Mouse (Mus musculus) heart, embryonic 11.5 days (tissue): ENCODE data around the gene Pwwp2b. TPM values are rescaled to one million over a fixed set of nuclear protein-coding genes. Genes with fewer than 3 reads are reported as not detected.
A peak's percentile ranks its signal among the peaks of the same experiment; 100 is the strongest.

Experiments used
- ATAC-seq: fragments of 200-750 bp; cut with Nextera tagmentation; replicated peaks from 2 replicates; pipeline ENCODE4 v1.8.0; 2017; ENCODE audit warnings: moderate library complexity; ENCODE audit not compliant: insufficient number of reproducible peaks, low FRiP score, low TSS enrichment
- H3K27ac ChIP-seq: fragments of 300-500 bp; sonication (generic); 2 replicates; pipeline ENCODE4 v1.5.1; 2014; ENCODE audit warnings: mild to moderate bottlenecking, low read depth, low read length
- H3K27me3 ChIP-seq: fragments of 300-500 bp; sonication (generic); 2 replicates; pipeline ENCODE4 v1.6.1; 2014; ENCODE audit warnings: mild to moderate bottlenecking, low read length, mixed read lengths; ENCODE audit not compliant: control insufficient read depth, insufficient read depth
- H3K36me3 ChIP-seq: fragments of 300-500 bp; sonication (generic); 2 replicates; pipeline ENCODE4 v1.6.1; 2014; ENCODE audit warnings: mild to moderate bottlenecking, low read length, moderate library complexity, mixed read lengths; ENCODE audit not compliant: control insufficient read depth, insufficient read depth
- H3K4me1 ChIP-seq: fragments of 300-500 bp; sonication (generic); 2 replicates; pipeline ENCODE4 v1.6.1; 2014; ENCODE audit warnings: low read length; ENCODE audit not compliant: control insufficient read depth, insufficient read depth
- H3K4me2 ChIP-seq: fragments of 300-500 bp; sonication (generic); 2 replicates; pipeline ENCODE4 v1.6.1; 2014; ENCODE audit warnings: mild to moderate bottlenecking, moderate library complexity
- H3K4me3 ChIP-seq: fragments of 300-500 bp; sonication (generic); 2 replicates; pipeline ENCODE4 v1.5.1; 2014; ENCODE audit warnings: low read depth, low read length
- H3K9ac ChIP-seq: fragments of 300-500 bp; sonication (generic); 2 replicates; pipeline ENCODE4 v1.6.1; 2014; ENCODE audit warnings: mild to moderate bottlenecking, low read depth, low read length, moderate library complexity
- H3K9me3 ChIP-seq: fragments of 300-500 bp; sonication (generic); replicated peaks from 2 replicates; pipeline ENCODE4 v1.6.1; 2016; ENCODE audit warnings: low read length; ENCODE audit not compliant: control insufficient read depth
- WGBS: fragments of 180-500 bp; shearing (Covaris S2); extraction: QIAGEN DNeasy Blood & Tissue Kit; methylation state at CpG from one replicate; pipeline ENCODE4 v1.1.7; 2014; ENCODE audit not compliant: insufficient replicate concordance; 5-methylcytosine and 5-hydroxymethylcytosine counted together
- polyA plus RNA-seq: library from polyadenylated mRNA; unstranded; fragments of >200 nt; fragmentation: Nextera tagmentation; extraction: Ambion mirVana; gene quantifications from 2 replicates; pipeline ENCODE4 v1.2.1, GENCODE M21; 2014

The Pwwp2b gene
- polyA plus RNA-seq, 1 experiment from 2014 or later: 8.4 TPM

GRCm38 (mm10) chr7:139293350-139293749, 45.1 kb downstream of the Pwwp2b start:
- ATAC-seq: no peak
- 65% methylated on average over 4 of the region's 4 CpGs for WGBS
- H3K9ac ChIP-seq: no peak overlapping the region
- no peak overlapping the region for H3K4me3 ChIP-seq
- H3K36me3 ChIP-seq: no peaks in the 10 kb centered on the region
- no peak overlapping the region for H3K27ac ChIP-seq
- H3K4me2 ChIP-seq: no peak overlapping the region
- H3K27me3 ChIP-seq: no peaks in the 10 kb centered on the region
- H3K9me3 ChIP-seq: no peaks in the 10 kb centered on the region
- H3K4me1 ChIP-seq: 0 out of 2 replicates have a peak, but pooled peaks cover 4% of the 10 kb centered on the region

DNA sequence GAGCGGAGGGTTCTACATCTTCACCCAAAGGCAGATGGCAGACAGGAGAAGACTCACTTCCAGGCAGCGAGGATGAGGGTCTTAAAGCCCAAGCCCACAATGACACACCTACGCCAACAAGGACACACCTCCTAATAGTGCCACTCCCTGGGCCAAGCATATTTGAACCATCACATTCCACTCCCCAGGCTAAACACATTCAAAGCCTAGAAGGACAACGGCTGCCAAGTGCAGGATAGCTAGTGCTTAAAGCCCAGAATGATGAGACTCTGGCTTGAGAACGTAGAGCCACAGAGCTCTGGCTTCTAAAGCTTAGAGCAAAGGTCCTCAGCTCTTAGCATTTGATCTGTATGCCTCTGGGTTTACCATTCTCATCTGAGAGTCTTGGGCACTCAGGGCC, 45.8 kb downstream of the Pwwp2b start:
- no peak overlapping the region for H3K4me3 ChIP-seq
- H3K36me3 ChIP-seq: no peaks in the 10 kb centered on the region
- no peak overlapping the region for H3K4me2 ChIP-seq
- no peak overlapping the region for H3K27ac ChIP-seq
- H3K4me1 ChIP-seq: 0 out of 2 replicates have a peak, but pooled peaks cover 4% of the 10 kb centered on the region
- 84% methylated on average over 5 of the region's 5 CpGs for WGBS
- no peak overlapping the region for H3K9ac ChIP-seq
- ATAC-seq: no peak
- H3K27me3 ChIP-seq: no peaks in the 10 kb centered on the region
- no peaks in the 10 kb centered on the region for H3K9me3 ChIP-seq

DNA sequence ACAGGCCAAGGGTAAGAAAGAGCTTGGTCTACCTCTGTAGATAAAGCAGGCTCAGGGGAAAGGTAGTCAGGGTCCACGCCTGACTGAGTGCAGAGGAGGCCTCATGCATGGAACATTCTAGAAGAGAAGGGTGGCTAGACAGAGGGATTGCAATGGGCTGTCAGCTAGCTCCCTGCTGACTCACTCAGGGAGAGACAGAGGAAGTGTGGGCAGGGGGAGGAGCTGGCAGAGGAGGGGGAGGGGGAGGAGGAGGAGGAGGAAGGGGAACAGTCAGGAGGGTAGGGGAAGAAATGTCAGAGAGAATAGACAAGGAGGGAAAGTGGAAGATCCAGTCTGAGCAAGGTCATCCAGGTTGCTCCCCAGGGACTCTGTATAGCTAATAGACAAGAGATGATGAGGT, 47.4 kb downstream of the Pwwp2b start:
- Histone ChIP-seq H3K4me2 (no peak overlapping the region), H3K9me3 (no peaks in the 10 kb centered on the region), H3K36me3 (no peaks in the 10 kb centered on the region), H3K27ac (no peak overlapping the region), H3K4me3 (no peak overlapping the region), H3K9ac (no peak overlapping the region), H3K27me3 (no peaks in the 10 kb centered on the region), H3K4me1 (0 out of 2 replicates have a peak, but pooled peaks cover 4% of the 10 kb centered on the region)
- ATAC-seq: no peak
- 65% methylated on average over 1 of the region's 1 CpGs for WGBS

- Histone ChIP-seq H3K9ac (no peak overlapping the region), H3K9me3 (no peaks in the 10 kb centered on the region), H3K4me2 (no peak overlapping the region), H3K27ac (no peak overlapping the region), H3K4me3 (no peak overlapping the region), H3K36me3 (no peaks in the 10 kb centered on the region), H3K4me1 (peaks cover 9% of the 10 kb centered on the region), H3K27me3 (no peaks in the 10 kb centered on the region)
- ATAC-seq: no peak
- WGBS: 58% methylated on average over 10 of the region's 10 CpGs
Observed at GRCm38 (mm10) chr7:139296552-139297100, 48.3 kb downstream of the Pwwp2b start.

GRCm38 (mm10) chr7:139298446-139298845, 50.2 kb downstream of the Pwwp2b start:
- Histone ChIP-seq H3K9ac (no peak overlapping the region), H3K27ac (no peak overlapping the region), H3K4me2 (no peak overlapping the region), H3K4me1 (peaks cover 22% of the 10 kb centered on the region), H3K27me3 (no peaks in the 10 kb centered on the region), H3K9me3 (no peaks in the 10 kb centered on the region), H3K4me3 (no peak overlapping the region), H3K36me3 (no peaks in the 10 kb centered on the region)
- no peak for ATAC-seq
- WGBS: 35% methylated on average over 4 of the region's 4 CpGs

GRCm38 (mm10) chr7:139299424-139299823, 51.1 kb downstream of the Pwwp2b start:
- H3K36me3 ChIP-seq: no peaks in the 10 kb centered on the region
- no peaks in the 10 kb centered on the region for H3K27me3 ChIP-seq
- H3K4me1 ChIP-seq: peaks cover 29% of the 10 kb centered on the region
- H3K9ac ChIP-seq: no peak overlapping the region
- no peak overlapping the region for H3K27ac ChIP-seq
- no peaks in the 10 kb centered on the region for H3K9me3 ChIP-seq
- 15% methylated on average over 8 of the region's 8 CpGs for WGBS
- no peak overlapping the region for H3K4me3 ChIP-seq
- no peak overlapping the region for H3K4me2 ChIP-seq
- ATAC-seq: no peak

DNA sequence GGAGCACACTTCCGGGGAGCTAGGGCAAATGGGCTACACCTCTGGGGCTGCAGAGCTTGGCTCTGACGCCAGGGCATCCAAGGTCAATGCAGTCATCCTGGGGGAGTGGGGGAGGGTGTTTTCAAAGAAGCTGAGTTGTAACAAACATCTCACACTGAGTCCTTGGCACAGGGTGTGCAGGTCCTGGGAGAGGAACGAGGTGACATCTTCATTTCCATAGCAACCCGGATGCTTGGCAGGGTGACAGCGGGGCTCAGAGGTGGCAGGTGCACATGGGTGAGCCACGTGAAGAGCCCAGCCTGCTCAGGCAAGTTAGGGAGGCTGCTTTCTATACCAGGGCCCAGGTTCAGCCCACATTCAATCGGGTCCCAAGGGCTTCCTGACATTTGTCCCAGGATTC, 52.1 kb downstream of the Pwwp2b start:
- WGBS: 58% methylated on average over 7 of the region's 7 CpGs
- no peak for ATAC-seq
- Histone ChIP-seq H3K9ac (no peak overlapping the region), H3K36me3 (no peaks in the 10 kb centered on the region), H3K9me3 (no peaks in the 10 kb centered on the region), H3K4me2 (no peak overlapping the region), H3K4me1 (peaks cover 30% of the 10 kb centered on the region), H3K4me3 (no peak overlapping the region), H3K27ac (no peak overlapping the region), H3K27me3 (no peaks in the 10 kb centered on the region)

DNA sequence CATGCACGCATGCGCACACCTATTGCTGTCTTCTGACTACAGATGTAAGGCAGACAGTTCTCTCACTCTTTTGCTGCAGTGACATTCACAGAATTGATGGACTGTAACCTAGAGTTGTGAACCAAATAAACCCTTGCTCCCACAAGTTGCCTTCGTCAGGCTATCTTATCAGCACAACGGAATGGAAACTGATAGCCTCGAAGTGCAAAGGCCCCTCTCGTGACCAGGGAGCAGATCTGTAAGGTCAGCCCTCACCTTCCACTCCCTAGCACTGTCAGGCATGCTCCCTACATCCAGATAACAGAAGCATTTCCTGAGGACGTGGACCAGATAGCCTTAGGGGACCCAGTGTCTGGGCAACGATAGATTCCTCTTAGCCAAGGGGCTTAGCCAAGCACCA, 53.2 kb downstream of the Pwwp2b start:
- Histone ChIP-seq H3K27ac (no peak overlapping the region), H3K27me3 (no peaks in the 10 kb centered on the region), H3K9me3 (no peaks in the 10 kb centered on the region), H3K4me1 (peaks cover 27% of the 10 kb centered on the region), H3K4me3 (no peak overlapping the region), H3K9ac (no peak overlapping the region), H3K36me3 (no peaks in the 10 kb centered on the region), H3K4me2 (no peak overlapping the region)
- 26% methylated on average over 8 of the region's 8 CpGs for WGBS
- ATAC-seq: no peak

DNA sequence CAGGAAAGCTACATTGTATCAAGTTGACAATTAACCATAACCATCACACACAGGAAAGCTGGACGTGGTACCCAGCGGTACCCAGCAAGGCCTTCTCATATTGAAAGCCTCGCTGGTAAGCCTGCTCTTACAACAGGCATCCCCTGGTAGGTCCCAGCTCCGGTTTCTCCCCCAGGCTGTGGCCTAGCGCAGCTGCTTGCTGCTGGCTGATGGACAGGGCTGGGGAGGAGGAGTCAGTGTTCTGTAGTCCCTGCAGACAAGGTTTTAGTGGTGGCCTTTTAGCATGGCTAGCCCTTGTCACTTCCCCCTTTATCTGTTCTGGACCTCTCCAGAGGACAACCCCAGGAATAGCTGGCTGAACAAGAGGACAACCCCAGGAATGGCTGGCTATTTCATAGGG, 54.0 kb downstream of the Pwwp2b start:
- H3K27ac ChIP-seq: 0 out of 2 replicates have a peak overlapping the region, but pooled peaks have one; percentile 35

More for the DNA sequence above, 54.0 kb downstream of the Pwwp2b start:
- H3K4me3 ChIP-seq: no peak overlapping the region
- H3K36me3 ChIP-seq: no peaks in the 10 kb centered on the region
- H3K4me2 ChIP-seq: no peak overlapping the region
- peaks cover 27% of the 10 kb centered on the region for H3K4me1 ChIP-seq
- H3K9ac ChIP-seq: 0 out of 2 replicates have a peak overlapping the region, but pooled peaks have one; percentile 3
- WGBS: 54% methylated on average over 5 of the region's 5 CpGs
- H3K9me3 ChIP-seq: no peaks in the 10 kb centered on the region
- no peak for ATAC-seq
- H3K27me3 ChIP-seq: no peaks in the 10 kb centered on the region
